Mouse (Mus musculus): ENCODE measurements at regions not wholly inside any gene's neighbourhood (a gene's known extent, or its start where the extent isn't known, plus 50 kb on each side); places are given as distances from the start of the nearest gene placed in this dataset.

DNA sequence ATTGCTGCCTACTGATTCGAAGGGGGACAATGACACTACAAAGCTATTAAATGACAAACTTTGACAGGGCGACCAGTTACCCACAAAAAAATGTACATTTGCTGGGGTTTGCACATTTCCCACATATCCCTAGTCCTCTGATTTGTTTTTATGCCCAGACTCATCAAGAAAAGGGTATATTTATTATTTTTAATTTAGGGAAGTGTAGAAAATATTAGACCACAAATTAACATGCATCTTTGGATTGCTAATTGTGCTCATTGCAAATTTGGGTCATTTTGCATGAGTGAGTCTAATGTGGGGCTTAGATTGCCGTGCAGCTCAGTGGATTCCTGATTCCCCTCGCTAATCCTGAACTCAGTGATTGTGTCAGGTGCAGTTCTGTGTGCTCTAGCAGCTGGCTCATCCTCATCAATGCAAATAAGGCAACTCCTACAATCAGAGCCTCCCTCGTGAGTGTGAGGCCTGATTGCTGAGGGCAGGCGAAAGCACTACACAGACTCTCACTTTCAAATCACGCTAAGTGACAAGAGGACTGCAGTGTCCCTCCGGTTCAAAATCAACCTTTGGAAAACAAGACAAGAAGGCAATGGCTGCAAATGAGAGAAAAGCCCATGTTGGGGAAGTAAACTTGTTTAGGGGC lies 156.7 kb upstream of the Tmem161b start:
- DNase-seq (ENCODE audit: low read depth, low spot score): no peak

DNA sequence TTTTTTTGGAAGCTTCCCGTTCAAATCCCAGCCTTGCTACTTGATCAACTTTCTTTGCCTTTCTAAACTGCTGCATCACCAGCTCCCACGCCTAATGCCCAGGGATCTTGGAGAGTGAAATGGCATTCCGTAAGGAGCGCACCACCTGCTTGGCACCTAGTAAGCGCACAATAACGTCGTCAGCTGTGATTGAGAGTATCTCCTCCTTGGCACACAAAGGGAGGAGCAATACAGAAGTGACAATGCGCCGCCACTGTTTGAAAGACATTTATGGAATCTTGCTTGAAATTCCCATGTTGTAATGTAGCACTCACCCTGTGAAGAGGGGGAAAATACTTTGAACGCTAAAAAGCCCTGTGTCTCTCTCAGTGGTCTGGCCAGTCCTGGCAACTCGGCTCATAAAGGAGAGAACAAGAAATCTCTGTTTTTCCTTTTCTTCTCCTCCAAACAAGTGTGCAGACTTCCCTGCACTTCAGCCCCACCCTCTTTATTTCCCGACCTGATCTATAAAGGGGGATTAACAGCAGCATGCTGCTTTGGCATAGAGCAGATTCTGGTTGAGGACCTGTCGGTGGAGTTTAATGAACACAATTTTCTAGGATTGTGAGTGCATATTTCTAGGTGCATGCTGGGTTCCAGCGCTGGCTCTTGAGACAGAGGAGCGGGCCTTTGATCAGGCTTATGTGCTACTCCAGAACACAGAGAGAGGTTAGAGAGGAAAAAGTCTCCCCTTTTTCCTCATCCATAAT lies 155.7 kb upstream of the Tmem161b start:
- no peak for DNase-seq (ENCODE audit: low read depth, low spot score)

GRCm38 (mm10) chr13:84066960-84067665 lies 155.0 kb upstream of the Tmem161b start:
- no peak for DNase-seq (ENCODE audit: low read depth, low spot score)

- no peak for DNase-seq (ENCODE audit: low read depth, low spot score)
These were observed 153.7 kb upstream of the Tmem161b start for GRCm38 (mm10) chr13:84068365-84068764.

All from ES-CJ7 (cell line).